Mouse (Mus musculus) WW6 (cell line): ENCODE measurements at regions not wholly inside any gene's neighbourhood (a gene's known extent, or its start where the extent isn't known, plus 50 kb on each side); places are given as distances from the start of the nearest gene placed in this dataset.

ENCODE experiments used
- DNase-seq: peaks from one replicate; pipeline ENCODE4 v3.0.0-alpha.2; 2013; ENCODE audit warnings: low read depth, low spot score

GRCm38 (mm10) chrX:158920217-158920616, 289.9 kb upstream of the Rps6ka3 start:
- DNase-seq: no peak

GRCm38 (mm10) chrX:158921424-158921823, 288.7 kb upstream of the Rps6ka3 start:
- no peak for DNase-seq

GRCm38 (mm10) chrX:158921838-158922450, 288.2 kb upstream of the Rps6ka3 start:
- no peak for DNase-seq

GRCm38 (mm10) chrX:158923081-158923561, 287.0 kb upstream of the Rps6ka3 start:
- no peak for DNase-seq

- DNase-seq: no peak
Measured at GRCm38 (mm10) chrX:158923657-158924489, 286.2 kb upstream of the Rps6ka3 start.

GRCm38 (mm10) chrX:158924490-158925398, 285.4 kb upstream of the Rps6ka3 start:
- DNase-seq: no peak

- DNase-seq: no peak
Measured at GRCm38 (mm10) chrX:158931864-158932263, 278.2 kb upstream of the Rps6ka3 start.

- no peak for DNase-seq
Measured at GRCm38 (mm10) chrX:158947191-158947590, 262.9 kb upstream of the Rps6ka3 start.

GRCm38 (mm10) chrX:158971726-158972125, 238.4 kb upstream of the Rps6ka3 start:
- DNase-seq: no peak

GRCm38 (mm10) chrX:158976648-158977047, 233.5 kb upstream of the Rps6ka3 start:
- DNase-seq: no peak

- DNase-seq: no peak
Measured at GRCm38 (mm10) chrX:158984721-158985120, 225.4 kb upstream of the Rps6ka3 start.

- no peak for DNase-seq
Measured at GRCm38 (mm10) chrX:158987676-158988075, 222.4 kb upstream of the Rps6ka3 start.

GRCm38 (mm10) chrX:159018955-159019354, 191.2 kb upstream of the Rps6ka3 start:
- no peak for DNase-seq

GRCm38 (mm10) chrX:159026311-159026710, 183.8 kb upstream of the Rps6ka3 start:
- DNase-seq: no peak

GRCm38 (mm10) chrX:159031927-159032326, 178.2 kb upstream of the Rps6ka3 start:
- DNase-seq: no peak

- peak; percentile 1 for DNase-seq
Measured at GRCm38 (mm10) chrX:159043432-159043831, 166.7 kb upstream of the Rps6ka3 start.

GRCm38 (mm10) chrX:159047876-159048275, 162.2 kb upstream of the Rps6ka3 start:
- no peak for DNase-seq

GRCm38 (mm10) chrX:159055689-159056461, 154.2 kb upstream of the Rps6ka3 start:
- no peak for DNase-seq

GRCm38 (mm10) chrX:159056462-159056805, 153.7 kb upstream of the Rps6ka3 start:
- no peak for DNase-seq

- DNase-seq: no peak
Measured at GRCm38 (mm10) chrX:159058931-159059330, 151.2 kb upstream of the Rps6ka3 start.

- DNase-seq: no peak
Measured at GRCm38 (mm10) chrX:159061322-159061721, 148.8 kb upstream of the Rps6ka3 start.
